Mouse (Mus musculus) spleen, adult 2 months (tissue): ENCODE results near the gene 4930432M17Rik.

Experiments used
- CTCF ChIP-seq: fragments of 200-500 bp; IDR thresholded peaks from 2 replicates; pipeline ENCODE4 v1.5.1; 2011; ENCODE audit warnings: mild to moderate bottlenecking, inconsistent platforms; ENCODE audit not compliant: insufficient read depth, insufficient read length, insufficient replicate concordance; ENCODE audit errors: extremely low read depth
- POLR2A ChIP-seq: fragments of 200-500 bp; IDR thresholded peaks from 2 replicates; pipeline ENCODE4 v1.6.1; 2011; ENCODE audit warnings: low read depth, low read length, inconsistent platforms

DNA sequence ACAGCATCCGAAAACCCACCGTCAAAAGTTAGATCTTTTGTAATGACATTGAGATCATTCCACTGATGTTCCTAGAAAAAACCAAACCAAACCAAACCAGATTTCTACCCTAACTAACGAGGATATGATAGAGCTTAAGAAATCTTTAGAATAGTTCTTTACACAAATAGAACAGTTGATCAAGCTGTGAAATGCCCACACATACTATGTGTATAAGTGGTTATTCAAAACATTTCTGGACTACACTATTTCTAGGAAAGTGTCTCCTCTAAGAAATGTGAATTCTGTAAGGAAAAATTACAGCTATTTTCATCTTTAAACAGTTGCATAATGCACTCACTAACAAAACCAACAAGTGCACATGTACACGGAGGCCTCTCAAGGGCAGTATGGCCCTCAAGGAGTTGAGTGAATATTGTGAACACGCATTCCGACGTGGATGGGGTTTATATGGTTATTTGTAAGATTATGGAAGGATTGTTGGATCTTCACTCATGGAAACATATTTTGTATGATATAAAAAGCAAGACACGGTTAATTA lies 22.3 kb upstream of the 4930432M17Rik start:
- TF ChIP-seq POLR2A (no peak), CTCF (no peak)
